Mouse (Mus musculus): Measurements from ENCODE around the gene Ak3.

Ak3 gene

DNA sequence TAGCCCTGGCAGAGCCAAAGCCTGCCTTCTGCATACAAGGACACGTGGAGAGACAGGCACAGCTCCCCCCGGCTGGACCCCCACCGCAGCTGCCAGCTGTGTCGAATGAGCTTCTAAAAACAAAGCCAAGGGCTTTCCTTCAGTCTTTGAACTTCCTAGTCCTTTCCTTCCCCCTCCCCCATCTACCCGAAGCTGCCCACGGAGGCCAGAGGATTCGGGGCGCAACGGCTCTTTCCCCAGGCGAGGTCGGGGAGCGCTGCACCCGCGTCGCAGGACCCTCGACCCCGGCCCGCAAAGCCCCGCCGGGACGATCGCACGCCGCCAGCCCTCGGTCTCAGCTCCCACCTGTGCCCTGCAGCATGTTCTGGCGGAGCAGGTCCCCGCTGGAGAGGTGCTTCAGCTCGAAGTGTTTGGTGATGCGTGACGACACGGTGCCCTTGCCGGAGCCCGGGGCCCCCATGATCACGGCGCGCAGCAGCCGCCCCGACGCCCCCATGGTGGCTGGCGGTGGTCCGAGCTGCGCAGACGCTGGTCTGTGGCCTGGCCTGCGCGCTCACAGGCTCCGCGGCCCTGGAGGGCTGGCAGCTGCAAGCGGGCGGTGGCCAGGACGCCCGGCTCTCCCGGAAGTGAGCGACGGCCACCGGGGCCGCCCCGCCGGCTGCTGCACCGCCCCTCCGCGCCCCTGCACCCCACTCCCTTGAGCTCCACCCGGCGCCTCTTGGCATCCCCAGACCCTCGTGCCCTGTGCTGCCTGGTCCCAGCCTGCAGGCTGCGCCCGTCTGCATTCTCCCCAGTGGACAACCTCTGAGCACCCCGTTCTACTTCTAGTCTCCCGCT is at the start of gene Ak3:
Ak3 (minus strand) TSS at position 628 of the 837 bp plus-strand sequence.
- peak; percentile 78 for DNase-seq (ENCODE audit: extremely low spot score)

DNA sequence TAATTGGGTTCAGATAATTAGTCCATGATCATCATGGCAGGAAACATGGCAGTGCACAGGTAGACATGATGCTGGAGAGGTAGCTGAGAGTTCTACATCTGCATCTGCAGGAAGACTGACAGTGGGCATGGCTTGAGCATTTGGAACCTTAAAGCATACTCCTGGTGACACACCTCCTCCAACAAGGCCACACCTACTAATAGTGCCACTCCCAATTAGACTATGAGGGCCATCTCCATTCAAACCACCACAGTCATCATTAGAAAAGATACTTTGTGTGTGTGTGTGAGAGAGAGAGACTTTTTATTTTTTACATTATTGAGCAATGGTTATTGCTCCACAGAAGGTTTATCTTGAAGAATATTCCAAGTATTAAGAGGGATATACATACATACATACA is 44.4 kb upstream of the Ak3 start:
- DNase-seq (ENCODE audit: extremely low spot score), result no peak

DNA sequence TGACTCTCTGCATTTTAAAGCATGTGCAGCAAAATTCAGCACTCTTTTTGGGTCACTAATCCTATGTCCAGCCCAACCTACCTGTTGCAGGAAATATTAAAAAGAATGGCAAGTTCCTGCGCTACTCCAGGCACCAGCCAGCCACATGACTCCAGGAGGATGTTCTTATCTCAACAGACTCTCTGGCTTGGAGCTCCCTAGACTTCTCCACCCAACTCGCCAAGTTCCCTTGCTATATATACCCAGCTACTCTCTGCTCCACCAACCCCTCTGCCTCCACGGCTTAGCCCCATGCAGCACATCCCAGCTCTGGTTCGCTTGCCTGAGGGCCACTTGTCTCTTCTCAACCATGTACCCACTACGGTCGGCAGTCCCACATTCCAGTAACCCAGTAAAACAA is 40.9 kb upstream of the Ak3 start:
- DNase-seq (ENCODE audit: extremely low spot score), result no peak

DNA sequence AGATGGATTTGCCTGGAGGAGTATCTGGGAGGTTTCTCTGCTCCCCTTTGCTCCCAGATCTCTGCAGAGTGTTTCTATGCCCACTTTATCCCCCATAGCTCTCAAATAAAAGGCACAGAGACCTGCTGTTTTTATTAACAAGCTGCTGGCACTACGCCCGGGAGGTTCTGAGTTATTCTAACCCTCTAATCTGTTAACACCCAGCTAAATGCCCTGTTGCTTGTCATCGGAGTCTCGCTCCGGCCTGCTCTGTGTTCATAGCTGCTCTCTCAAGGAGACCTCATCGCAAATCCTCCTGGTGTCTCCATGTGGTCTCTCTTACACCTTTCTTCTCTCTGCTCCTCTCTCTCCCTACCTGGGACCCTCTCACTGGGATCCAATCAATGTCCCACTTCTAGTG is 27.0 kb upstream of the Ak3 start:
- DNase-seq (ENCODE audit: extremely low spot score), result no peak

DNA sequence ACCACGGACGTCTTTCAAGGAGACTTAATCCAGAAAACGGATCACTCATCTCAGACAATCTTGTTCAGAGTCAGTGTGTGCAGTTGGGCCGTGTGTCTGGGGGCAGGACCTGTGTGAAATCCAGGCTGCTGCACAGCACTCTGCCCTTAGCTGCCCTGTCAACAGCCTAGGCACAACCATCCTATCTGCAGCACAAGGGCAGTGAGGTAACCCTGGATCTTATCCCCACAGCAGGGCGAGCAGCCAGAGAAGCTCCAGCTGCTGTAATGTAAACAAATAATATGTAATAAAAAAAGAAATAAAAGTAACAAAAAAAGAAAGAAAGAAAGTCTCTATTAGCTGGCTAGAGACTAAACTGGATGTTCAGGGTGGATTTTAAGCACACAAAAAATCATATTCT is 21.4 kb upstream of the Ak3 start:
- no peak for DNase-seq (ENCODE audit: extremely low spot score)

DNA sequence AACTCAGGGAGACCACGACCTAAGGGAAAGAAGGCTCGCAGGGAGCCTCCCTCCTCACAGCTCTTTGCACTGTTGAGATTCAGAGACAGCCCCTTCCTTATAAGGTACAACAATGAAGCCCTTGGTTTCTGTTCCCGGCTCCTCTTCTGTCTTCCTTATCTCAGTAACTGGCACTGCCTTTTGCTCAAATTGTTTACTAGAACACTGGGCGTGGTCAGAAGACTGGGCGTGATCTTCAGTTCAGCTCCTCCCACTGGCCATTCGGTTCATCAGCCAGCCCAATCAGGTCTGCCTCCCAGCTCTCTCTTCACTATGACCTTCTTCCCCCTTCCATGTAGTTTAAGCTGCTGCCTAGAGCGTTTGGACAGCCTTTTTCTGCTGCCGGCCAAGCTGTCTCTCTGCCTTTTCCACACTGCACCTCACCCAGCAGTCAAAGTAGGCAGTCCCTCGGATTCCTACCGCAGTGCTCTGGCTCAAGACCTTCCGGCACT is 19.3 kb upstream of the Ak3 start:
- DNase-seq (ENCODE audit: extremely low spot score), result peak; percentile 73

DNA sequence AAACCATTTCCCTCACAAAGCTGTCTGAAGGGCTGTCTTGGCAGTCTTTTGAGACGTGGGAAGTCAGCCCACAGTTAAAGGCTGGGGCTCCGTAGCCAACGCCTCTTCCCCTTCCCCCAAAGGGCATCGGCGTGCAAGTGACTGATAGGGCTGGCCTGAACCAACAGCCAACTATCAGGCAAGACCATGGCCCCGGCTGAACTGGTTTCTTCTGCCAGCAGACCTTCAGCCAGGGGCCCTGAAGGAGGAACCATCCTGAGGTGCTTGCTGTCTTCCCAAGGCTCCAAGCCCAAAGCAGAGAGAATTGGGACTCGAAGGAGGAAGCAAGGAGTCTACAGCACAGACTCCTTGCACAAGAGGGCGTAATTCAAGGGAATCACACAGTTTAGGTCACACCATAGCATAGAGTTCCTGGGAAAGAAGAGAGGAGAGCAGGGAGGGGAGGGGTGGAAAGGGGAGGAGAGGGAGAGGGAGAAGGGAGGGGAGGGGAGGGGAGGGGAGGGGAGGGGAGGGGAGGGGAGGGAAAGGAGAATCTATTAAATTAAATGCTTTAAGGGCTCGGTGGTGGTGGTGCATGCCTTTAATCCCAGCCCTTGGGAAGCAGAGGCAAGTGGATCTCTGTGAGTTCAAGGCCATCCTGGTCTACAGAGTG is 16.8 kb upstream of the Ak3 start:
- DNase-seq (ENCODE audit: extremely low spot score), result no peak

DNA sequence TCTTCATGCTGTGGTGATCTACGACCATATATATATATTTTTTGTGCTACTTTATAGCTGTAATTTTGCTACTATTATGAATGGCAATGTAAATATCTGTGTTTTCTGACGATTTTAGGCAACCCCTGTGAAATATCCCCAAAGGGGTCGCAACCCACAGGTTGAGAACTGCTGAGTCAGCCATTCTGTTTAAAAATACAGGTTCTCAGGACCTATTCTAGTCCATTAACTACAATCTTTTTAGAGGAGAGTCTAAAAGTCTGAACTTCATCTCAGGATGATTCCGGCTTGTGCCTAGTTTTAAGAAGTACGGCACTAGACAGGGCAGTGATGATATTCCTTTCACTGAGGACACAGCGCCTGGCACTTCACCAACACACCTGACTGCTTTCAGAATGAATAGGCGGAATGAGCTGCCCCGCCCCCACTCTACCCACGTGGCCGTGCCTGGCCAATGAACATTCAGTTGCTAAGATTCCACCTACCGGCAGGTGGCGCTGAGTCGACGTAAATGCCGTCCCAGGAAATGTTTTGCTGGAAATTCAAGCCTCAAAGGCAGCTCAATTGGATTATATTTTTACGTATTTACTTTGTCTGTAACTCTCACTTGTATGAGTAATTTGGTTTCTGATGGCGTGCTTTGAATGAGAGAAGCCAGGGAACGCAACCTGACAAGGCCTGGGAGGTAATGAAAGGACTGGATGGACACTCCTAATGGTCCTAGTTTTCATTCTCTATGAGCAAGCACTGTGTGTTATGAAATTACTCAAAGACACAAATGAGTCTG is 16.0 kb upstream of the Ak3 start:
- peak; percentile 87 for DNase-seq (ENCODE audit: extremely low spot score)

DNA sequence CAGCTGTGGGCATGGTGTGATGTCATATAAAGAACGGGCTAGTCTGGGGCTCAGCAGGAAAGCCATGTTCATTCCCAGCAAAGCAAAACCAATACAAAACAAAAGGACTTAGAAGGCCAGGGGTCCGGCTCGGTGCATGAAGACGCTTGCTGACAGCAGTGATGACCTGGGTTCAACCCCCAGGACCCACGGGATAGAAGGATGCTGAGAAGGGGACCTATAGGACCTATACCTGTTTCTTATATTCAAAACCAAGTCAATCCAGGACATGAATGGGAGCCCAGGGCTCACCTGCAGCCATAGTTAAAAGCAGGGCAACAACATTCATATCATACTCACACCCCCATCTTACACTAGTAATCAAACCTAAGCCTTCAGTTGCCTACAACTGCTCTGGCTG is 15.2 kb upstream of the Ak3 start:
- DNase-seq (ENCODE audit: extremely low spot score), result no peak

DNA sequence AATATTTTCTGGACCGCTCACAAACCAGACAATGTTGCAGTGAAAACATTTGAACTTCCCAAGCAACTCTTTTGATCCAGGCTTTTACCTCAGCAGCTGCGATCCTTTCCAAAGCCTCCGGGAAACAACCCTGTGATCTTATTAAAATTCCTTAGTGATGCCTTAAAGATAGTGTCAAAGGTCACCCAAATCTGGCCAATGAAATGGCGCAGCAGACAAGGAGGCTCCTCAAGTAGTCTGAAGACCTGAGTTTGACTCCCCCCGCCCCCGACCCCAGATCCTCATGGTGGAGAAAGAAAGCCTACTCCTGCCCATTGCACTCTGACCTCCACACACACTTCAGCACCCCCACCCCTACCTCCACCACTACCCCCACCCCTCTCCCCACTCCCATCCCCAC is 12.5 kb upstream of the Ak3 start:
- DNase-seq (ENCODE audit: extremely low spot score), result peak; percentile 39

DNA sequence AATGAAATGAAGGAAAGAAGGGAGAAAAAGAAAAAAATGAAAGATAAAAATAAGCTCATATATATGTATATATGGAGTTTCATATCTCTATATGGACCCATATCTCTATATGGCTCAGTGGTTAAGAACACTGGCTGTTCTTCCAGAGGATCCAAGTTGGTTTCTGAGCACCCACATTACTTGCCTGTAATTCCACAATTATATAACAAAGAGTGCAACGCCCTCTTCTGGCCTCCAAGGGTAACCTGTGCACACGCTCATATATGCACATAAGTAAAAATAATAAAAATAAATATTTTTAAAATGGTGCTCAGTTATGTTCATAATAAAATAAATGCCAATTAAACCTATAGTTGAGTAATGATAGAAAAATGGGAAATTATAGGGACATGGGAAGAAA is 11.9 kb upstream of the Ak3 start:
- no peak for DNase-seq (ENCODE audit: extremely low spot score)

DNA sequence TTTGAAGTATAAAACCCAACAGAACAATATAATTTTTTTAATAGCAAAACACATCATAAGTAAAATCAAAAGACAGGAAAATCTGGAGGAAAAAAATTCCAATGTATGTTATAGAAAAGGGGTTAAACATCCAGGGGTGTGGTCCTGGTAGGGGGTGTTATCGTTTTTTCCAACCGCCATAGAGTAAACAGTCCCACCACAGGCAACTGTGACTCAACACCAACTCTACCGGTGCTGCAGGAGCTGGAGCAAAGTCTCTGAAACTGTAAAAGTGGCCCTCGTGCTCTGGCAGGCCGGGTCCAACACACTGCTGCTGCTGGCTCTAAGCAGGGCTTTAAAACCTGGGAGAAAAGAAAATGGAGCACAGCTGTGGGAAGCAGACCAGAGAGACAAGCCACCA is 11.0 kb upstream of the Ak3 start:
- DNase-seq (ENCODE audit: extremely low spot score), result no peak

DNA sequence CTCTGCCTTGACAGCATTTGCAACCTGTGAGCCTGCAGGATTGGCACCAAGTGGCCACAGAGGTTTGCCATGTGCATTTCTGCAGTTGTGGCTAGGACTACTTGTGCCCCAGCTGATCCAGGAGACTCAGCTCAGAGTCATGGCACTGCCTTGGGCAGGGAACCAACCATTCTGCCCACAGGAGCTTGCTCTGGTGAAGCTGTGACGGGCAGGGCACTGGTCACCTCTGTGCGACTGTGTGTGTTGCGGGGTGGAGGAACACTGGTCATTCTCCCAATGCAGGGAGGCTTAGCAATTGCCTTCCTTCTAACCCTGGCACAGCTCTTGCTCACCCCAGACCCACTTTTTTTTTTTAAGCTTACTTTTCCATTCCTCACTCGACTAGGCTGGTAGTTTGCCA is 7.7 kb upstream of the Ak3 start:
- DNase-seq (ENCODE audit: extremely low spot score), result no peak

DNA sequence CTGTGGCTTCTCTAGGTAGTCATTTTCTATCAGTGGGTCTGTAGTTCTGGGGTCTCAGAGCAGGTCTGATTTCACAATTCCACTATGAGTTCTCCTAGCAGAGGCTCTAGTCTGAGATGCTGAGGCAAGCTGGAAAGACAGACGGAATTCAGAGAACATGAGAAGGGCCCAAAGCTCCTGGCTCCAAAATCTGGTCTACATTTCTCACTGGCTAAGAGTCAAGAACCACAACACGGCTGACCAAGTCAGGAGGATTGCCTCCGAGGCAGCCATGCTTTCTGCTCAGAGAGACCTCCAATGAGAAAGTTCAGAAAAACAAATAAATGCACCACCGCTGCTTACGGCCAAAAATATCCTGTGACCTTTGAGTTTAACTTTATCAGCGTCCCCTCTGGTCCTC is 6.8 kb upstream of the Ak3 start:
- no peak for DNase-seq (ENCODE audit: extremely low spot score)

DNA sequence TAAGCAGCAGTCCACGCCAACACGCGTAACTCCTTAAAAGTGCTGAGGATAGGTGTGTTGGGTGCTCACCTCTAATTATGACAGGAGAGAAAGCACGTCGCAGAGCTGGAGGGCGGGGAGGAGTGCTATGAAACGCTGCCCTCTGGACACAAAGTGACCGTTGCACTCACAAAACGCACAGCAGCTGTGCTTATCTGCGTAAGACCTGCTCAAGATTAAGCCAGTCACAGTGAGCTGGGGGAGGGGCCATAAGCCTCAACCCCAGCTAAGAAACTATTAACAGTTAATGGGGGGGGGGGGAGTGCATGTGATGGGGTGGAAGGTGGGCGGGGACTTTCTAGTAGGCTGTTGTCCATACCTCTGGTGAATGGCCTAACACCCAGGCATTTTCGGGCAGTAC is 5.0 kb upstream of the Ak3 start:
- DNase-seq (ENCODE audit: extremely low spot score), result no peak

DNA sequence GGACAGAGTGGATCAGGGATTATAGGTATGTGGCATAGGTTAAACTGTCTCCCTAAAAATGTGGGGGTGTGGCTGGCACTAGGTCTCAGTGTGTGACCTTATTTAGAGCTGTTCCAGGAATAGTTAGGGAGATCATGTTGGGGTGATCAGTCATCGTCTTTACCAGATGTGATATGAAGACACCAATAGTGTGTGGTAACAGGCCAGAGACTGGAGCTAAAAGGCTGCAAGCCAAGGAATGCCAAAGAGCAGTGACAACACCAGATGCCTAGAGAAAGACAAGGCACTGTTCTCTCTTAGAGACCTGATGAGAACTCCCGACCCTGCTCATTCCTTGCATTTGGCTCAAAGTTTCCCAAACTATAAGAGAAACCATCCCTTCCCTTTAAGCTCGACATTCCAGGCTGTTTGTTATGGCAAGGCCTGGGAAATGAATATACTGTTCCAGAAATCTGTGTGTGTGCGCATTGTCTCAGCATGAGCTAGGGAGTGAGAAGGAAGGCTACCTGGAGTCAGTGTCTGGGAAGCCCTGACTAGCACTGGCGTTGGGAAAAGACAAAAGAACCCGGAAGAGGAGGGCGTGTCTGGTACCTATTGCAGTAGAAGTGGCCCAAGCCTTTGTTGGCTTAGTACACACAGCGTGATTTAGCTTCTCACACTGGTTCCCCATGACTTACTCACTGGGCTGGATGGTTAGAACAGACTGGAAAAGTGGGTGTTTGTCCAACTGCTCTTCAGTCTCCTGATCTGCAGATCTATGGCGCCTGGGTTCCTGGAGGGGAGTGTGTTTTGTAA is 2.6 kb upstream of the Ak3 start:
- no peak for DNase-seq (ENCODE audit: extremely low spot score)

DNA sequence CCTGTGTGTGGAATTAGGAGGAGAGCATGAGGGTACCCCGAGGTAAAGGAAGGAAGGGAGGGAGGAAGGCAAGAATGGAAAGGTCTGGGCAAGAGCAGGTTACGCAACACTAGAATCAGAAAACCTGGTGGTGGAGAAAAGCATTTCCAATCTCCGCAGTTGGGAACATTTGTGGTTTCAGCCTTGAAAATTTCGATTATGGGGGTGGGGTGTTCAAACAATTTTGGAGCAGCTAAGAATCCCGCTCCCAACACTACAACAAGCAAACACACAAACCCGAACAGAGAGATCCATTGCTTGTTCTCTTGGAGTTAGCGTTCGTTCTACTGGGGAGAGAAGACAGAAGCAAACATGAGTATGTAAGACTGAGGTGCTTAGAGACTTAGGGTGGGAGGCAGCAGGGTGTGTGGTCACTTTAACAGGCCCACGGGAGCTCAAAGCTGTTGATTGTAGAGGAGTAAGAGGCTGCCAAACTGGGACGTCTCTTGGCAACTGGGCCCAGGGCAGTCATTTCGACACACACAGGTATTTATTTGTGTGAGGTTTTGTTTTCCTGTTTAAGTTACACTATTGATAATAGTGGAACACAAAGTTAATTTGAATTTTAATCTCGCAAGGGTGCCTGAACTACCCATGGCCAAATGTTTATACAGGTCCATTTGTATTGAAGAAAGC is 1.8 kb upstream of the Ak3 start:
- DNase-seq (ENCODE audit: extremely low spot score), result no peak

DNA sequence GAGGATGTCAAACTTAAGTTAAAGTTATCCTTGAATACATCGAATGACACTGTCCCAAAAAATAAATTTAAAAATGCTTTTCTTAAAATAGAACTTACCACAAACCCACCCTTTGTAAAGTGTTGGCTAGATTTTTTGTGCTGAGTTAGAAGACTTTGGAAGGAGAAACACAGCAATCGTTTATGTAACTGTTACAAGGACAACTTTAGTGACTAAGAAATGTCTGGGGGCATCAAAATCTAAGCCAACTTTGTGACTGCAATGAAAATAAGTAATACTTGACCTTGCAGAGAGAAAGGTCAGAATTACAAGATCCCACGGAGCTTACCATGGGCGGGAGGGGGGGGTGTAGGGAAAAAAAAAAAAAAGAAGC is 814 bp downstream of the Ak3 start:
- DNase-seq (ENCODE audit: extremely low spot score), result no peak

DNA sequence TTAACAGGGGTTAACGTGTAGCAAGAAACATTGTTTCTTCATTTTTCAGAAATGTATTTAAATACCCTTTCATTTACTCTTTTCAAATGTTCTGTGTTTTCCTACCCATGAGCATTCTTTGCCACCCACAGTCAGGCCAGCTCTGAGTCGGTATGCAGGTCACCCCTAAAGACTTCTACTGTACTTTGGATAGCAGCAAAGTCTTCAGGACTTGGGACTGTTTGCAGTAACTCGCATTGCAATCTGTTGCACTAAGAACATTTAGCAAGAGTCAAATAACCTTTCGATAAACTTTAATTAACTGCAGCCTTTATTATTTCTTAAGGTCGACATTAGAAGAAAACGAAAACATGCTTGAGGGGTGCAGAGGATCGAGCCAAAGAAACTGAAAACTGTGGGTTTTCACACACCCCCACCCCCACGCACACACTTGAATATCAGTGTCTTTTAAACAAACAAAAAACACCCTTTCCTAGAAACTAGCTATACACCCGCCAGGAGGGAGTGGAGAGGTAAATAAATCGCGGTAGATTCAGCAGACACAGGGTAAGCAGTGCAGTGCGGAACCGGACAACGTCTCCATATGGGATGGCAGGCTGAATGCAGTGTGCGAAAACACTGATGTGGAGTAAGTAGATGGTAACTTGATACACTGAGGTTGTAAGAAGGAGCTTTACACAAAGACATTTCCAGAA is 1.7 kb downstream of the Ak3 start:
- peak; percentile 25 for DNase-seq (ENCODE audit: extremely low spot score)

DNA sequence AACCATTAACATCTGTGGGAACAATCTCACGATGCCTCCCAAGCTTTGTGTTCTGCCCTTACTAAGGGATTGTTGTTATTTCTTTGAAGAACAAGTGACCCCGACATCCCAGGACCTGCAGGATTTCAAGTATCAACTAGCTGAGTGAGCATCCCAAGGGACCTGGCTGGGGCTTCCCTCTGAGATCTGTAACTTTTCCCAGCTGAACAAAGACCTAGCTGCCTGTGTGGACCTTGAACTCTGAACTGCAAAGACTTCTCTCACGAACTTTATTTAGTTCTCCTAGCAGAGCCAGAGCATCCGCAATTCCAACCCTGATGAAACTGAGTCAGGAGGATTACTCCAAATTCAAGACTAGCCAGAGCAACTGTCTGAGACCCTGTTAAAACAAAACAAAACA is 2.4 kb downstream of the Ak3 start:
- DNase-seq (ENCODE audit: extremely low spot score), result no peak

DNA sequence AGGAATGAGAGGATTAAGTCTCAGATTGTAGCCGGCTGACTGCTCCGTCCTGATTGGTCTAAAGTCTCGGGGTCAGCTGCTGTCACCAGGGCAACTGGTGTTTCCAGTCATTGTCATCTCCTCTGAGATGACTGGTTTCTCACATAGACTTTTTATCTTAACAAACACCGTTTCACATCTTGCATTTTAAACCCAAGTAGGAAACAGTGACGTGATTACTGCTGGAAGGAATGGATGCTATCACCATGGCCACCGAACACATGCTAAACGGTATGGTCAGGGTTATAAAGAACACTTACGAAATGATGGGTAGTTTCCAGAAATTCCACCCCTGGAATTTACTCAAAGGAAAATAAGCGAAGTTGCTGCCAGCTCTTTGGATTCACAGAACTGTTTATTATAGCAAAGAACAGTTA is 3.4 kb downstream of the Ak3 start:
- DNase-seq (ENCODE audit: extremely low spot score), result no peak

Data from embryo, embryonic 9.5 days (tissue).